Mouse (Mus musculus) adipocyte (in vitro differentiated cells): ENCODE measurements at regions not wholly inside any gene's neighbourhood (a gene's known extent, or its start where the extent isn't known, plus 50 kb on each side); places are given as distances from the start of the nearest gene placed in this dataset.
"Not testable (repeated sequence)": the region's sequence is repeated elsewhere in the genome, so short reads cannot be mapped to it uniquely, and the experiment has no call there.

ENCODE experiments used
- DNase-seq: peaks from one replicate; pipeline ENCODE4 v3.0.0-alpha.2; 2016; ENCODE audit warnings: low spot score

DNA sequence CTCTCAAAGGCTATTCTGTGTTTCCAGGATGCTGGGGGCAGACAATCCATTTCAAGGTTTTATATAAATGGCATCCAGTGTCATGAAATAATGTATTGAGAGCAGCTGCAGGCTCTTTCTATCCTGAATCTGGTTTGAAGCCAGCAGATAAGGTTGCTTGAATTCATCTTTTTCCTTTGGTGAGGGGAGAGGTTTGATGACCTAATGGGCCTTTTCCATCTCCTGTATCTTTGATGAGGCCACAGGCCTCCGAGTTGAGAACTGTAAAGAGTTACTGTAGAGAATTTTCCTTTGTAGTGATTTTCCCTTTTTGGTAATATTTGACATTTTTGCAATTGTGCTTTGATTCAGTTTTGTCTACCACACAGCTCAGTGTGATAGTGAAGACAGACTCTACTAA, 458.8 kb upstream of the 1700008P02Rik start:
- DNase-seq = no peak

DNA sequence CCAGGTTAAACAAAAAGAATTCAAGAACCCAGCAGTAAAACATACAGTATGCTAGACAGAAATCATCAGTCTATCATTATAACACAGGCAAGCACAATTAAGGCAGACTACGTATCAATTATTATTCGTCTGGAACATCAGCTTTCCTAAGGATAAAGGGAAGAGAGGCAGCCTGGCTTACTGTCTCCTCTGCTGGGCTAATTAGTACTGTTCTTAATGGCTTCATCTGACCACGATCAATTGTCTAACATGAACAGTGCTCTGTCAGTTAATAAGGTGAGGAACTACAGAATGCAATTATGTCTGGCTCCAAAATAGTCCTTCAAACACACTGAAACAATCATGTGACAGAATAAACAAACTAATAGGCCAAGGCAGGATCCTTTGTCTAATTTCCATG, 456.6 kb upstream of the 1700008P02Rik start:
- no peak for DNase-seq

DNA sequence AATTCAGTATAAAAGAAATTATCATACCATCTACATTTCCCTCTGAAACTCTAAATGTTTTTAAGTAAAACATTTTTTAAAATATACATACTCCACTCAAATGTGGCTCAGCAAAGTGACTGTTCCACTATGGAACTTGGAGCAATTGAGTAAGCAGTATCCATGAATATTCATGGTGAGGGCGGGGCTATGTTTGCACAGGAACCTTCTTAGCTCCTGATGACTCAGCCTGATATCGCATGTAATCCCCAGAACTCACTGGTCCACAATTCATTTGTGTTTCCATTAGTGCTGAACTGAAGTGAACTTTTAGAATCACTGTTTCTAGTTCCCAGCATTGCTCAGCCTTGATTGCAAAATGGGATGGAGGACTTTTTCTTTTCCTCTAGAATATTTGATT, 454.2 kb upstream of the 1700008P02Rik start:
- DNase-seq = peak; percentile 2

DNA sequence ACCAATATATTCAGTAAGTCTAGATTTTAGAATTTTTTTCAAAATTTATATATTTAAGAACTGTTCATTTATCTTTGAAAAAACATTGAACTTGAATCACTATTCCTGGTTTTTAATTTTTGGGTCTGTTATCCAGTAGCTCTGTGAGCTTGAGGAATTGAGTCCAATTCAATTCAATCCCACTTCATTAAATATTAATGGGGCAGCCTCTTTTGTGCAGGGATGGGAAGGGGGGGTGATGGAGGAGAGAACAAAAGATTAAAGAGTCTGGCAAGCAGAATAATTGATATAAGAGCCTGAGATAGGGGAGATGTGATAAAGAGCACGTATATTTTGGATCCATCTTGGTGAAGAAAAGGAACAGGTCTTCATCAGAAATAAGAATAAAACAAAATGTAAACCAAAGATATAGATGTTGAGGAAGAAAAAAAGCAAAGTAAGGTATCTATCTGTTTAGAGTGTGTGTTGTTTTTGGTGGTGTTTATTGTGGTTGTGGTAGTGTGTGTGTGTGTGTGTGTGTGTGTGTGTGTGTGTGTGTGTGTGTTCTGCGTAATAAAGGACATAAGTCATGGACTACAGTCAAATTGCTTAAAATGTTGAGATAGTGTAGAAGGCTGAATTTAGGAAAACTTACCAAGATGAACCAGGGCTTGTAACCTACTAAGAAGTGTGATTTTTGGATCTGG, 421.3 kb upstream of the 1700008P02Rik start:
- no peak for DNase-seq

DNA sequence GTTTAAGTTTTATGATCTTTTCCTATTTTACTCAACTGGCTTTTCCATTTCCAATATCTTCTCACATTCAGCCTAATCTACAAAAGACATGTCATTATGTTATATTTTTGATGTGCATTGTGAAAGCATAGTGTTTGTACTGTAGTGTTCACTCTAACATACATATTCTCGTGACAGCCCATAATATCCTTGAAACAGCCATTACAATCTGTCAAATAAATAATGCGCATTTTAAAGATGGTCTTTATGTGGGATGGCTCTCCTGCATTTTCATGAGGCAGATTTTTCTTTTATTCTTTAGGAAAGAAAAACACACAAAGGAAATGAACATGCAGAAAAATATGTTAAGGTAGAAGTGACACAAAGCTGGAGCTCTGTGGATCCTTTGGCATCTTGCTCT, 415.6 kb upstream of the 1700008P02Rik start:
- no peak for DNase-seq

DNA sequence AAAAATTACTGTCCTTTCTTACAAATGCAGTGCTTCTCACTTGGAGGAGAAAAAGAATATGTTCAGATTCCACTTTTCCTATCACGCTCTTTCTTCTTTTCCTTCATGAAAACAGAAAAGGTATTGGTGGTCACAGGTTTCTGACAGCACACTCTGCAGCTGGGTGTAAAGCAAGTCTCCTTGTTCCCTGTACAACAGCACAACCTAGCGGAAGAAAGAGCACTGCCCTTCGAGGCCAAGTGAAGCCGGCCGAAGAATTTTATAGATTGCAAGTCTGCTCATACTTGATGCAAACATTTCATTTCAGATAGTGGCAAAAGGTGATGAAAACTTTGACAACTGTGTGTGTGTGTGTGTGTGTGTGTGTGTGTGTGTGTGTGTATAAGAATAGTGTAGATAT, 407.6 kb upstream of the 1700008P02Rik start:
- DNase-seq = peak; percentile 62

DNA sequence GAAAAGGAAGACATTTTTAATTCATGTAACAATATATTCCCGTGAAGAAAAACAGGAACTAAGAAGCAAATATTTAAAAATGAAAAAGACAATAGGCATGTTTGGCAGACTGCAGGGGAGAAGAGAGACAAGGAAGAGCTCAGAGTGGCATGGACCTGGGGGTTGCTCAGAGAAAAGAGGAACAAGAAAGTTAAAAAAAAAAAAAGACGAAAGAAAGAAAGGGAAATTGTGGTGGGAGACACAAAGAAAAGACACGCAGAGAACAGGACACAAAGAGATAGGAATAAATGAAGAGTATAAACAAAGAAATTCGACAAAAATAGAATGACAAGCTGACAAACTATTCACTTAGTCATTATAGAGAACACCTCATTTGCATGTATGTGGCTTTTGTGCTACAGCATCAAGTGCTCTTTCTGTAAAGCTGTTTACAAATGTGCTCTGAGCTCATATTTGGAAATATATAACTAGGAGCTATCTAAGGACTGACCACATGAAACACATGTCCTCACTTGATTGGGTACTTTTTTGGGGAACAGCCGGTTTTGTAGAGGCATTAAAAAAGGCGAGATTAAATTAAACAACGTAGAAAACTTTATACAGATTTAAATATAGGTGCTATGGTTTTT, 394.2 kb upstream of the 1700008P02Rik start:
- no peak for DNase-seq

DNA sequence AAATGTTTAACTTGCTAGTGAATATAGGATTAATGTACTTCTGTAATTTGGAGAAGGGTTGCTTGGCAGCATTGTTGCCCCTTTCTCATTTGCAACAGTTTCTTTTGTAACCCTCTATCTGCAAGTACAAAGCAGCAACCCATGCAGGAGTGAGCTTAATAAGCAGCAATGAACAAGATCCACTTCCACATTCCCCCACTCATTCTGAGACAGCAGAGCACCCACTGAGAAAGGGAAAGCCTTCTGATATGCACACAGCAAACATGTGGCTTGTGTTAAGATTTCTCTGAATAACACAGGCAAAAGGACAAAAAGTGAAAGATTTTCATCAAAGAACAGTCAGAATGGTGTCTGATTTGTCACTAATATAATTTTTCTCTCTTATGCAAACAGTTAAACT, 393.3 kb upstream of the 1700008P02Rik start:
- DNase-seq = no peak

DNA sequence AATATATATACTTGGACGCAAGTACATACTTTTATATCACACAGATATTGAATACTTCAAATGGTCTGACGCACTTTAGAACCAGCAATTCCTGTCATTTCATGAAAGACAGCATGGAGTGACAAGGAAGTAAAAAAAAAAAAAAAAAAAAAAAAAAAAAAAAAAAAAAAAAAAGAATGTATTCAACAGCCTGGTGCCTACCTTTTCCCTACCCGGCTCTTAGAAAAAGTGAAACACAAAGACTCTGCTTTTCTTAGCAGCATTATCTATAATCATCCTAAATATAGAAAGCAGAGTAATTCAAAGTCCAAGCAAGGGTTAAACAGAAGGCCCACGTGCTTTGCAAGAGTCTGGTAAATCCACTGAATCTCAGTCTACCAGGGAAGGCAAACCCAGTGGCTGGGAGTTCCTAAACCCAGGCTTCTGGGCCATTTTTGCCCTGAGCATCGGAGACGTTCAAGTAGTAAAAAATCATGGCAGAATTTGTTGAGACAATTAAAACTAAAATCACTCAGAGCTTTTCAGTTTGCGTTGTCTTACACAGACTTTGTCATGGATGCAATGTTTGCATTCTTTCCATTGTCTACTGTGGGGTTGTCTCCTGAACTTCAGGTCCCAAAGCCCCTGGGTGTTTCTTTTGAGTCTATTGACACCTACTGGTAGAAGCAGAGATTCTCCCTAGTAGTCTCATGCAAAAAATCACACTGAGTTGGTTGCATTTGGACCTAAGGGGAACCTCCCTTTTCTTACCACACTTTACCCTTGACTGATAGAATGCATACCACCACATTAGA, 390.2 kb upstream of the 1700008P02Rik start:
- DNase-seq = peak; percentile 29

DNA sequence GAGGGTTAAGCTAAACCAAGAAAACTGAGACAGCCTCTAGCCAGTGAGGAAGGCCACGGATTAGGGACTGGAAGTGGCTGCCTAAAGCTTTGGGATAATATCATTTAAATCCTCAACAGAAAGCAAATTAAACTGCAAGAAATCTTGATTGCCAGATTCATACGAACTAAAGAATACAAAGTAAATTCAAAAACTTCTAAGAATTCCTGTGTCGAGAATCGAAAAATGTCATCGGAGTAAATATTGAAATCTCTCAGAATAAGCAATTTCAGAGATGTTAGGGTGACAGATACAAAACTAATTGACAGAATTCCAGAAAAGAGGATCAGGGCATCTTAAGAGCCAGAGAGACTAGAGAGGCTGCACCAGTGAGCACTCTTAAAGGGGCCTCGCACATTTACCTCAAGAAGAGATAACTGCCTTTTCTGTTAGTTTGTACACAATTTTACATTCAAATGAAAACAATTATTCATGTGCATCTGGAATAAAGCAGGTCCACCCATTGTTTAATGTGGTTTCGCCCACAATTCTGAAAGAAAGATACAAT, 388.5 kb upstream of the 1700008P02Rik start:
- no peak for DNase-seq

DNA sequence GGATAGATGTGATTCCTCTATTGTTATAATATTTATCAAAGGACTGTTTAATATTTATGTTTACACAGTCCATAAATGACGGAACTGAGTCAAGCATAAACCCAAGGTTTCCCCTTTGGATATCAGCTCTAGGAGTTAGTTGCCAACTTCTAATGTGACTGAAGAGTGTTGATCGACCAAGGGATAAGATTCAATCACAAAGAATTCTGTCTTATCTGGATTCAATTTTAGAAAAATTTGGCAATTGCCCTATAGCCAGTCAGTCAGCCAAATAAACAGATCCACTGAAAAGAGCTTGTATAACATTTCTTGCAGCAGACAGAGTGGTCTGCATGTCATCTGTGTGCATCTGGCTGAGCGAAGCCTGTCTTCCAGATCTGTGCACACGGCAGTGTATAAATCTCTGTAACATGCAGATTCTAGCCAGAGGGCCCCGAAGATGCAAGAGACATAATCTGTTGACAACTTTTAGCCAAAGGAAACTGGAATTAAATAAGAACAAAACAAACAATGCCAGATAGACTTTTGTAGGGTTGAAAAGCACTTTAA, 387.6 kb upstream of the 1700008P02Rik start:
- DNase-seq = no peak

DNA sequence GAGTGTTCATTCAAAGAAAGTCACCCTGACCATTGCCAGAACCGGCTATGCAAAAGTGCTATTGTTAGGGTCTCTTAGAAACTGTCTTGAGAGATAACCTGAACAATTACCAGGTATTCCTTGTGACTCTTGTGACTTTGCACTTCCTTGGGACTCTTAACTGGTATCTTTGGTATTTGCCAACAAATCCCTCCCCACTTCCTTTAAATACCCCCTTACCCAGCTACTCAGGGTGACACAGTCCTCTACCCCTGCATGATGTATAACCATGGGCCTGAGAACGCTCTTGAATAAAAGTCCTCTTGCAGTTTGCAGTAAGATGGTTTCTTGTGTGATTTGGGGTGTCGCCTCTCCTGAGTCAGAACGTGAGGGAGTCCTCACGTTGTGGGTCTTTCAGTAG, 371.5 kb upstream of the 1700008P02Rik start:
- not testable (repeated sequence) for DNase-seq

DNA sequence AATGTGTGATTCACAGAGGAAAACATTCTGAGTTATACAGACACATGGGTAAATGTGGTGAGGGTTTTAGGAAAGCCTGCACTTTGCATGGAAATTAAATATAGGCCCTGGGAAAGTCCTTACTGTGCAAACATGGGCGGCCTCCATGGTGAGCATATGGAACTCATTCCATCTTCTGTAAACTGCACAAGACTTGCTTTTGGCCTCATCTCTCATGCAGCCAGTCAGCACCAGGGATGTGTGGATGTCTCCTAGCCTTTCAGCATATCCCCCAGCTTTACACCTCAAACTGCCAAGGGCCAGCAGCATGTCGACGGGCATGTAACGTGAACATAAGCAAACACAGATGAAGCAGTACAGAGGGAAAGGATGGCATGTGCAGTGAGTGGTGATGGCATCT, 364.7 kb upstream of the 1700008P02Rik start:
- DNase-seq = no peak

DNA sequence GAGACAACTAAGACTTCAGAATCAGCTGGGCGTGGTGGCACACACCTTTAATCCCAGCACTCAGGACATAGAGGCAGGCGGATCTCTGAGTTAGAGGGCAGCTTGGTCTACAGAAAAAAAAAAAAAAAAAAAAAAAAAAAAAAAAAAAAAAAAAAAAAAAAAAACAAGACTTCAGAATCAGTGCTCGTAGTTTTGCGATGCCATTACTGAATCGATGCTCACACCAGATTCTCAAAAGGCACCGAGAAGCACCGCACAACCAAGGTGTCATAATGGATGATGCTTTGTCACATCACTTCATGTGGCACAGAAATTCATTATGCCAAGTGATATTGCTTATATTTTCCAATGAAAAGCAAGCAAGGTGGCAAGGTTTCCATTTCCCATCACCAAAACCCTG, 337.4 kb upstream of the 1700008P02Rik start:
- no peak for DNase-seq

DNA sequence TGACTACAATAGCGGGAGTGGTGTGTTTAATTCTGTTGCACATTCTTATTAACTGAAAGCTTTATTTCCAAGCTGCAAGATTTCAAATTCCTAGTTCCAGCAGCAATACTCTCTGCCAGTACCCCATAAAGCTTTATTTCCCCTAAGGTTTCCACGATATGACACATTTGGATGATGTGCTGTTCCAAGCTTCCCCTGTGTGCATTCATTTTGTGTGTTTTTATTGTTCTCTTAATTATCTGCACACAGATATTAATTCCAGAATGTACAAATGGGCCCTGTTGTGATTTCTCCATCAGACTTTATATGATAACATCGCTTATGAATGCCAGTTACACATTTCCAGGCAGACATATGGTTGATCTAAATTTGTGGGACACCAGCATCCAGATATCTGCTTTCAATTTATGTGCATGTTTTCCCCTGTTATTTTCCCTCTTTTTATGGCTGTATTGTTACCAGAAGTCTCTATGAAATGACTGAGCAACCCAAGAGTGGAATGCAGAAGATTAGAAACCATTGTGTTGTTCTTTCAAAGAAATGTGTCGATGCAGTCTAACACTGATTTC, 312.4 kb upstream of the 1700008P02Rik start:
- DNase-seq = no peak

DNA sequence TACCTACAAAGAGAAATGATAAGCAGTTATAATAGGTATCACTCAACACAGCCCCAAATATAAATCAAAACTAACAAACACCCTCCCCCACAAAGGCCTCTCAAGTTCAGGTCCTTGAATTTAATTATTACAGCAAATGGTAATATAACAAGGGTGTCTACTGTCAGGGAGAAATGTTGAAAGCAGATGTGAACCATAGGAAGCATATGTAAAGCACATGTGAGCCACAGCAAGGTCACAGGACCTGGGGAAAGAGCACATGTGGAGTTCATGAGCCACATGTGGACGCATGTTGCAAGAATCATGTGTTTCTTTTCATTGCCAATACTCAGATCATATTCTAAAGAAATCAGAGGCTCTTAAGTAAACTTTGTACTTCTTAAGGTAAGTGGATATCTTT, 306.5 kb upstream of the 1700008P02Rik start:
- DNase-seq = no peak

DNA sequence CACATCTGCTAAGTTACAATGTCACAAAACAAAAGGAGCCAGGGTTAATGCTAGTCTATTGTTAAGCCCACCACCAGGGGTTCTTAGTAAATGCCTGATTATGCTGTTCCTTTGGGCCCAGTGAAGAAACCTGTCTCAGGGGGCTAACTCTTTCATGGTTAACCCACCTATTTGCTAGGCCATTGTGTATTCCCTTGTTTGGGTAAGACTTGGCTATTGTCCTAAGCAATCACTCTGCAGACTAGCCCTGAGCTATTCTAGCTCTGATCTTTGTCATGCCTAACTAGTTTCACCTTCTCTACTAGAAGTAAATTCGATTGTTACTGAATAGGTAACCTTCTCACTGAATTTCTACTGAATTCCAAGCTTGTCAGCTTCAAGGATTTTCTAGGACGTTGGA, 302.4 kb upstream of the 1700008P02Rik start:
- DNase-seq = not testable (repeated sequence)

DNA sequence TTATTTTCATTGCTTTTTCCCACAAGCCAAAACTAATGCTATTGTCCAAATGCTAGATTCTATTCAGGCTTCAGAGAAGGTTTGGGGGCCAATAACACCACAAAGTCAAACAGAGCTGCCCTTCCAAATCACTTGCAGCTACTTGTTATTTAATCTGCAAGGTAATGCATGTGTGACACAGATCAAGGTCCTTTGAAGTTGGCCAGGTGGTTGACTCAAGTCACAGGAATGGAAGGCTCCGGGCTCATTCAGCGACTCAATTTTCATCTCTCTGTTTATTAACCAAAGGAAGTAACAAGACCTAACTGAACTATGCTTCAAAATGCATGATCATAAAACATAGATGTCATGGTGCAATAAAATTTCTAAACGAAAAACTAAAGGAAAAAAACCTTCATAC, 300.0 kb upstream of the 1700008P02Rik start:
- DNase-seq = no peak

DNA sequence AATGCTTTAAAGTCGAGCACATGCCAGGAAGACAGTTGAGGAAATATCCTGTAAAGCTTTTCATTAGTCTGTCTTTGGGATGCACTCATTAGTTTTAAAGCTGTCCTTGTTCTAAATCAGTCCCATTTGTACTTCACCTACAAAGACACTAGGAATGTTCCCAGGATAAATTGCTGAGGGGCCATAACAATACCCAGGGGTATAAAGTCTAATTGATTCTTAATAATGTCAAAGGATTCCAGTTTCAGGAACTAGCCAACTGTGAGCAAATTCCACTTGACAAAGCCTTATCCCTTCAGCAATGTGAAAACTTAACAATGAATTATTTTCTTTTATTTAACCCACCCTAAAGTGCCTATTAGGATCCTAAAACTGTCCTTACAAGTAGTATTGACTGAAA, 267.7 kb upstream of the 1700008P02Rik start:
- DNase-seq = no peak

DNA sequence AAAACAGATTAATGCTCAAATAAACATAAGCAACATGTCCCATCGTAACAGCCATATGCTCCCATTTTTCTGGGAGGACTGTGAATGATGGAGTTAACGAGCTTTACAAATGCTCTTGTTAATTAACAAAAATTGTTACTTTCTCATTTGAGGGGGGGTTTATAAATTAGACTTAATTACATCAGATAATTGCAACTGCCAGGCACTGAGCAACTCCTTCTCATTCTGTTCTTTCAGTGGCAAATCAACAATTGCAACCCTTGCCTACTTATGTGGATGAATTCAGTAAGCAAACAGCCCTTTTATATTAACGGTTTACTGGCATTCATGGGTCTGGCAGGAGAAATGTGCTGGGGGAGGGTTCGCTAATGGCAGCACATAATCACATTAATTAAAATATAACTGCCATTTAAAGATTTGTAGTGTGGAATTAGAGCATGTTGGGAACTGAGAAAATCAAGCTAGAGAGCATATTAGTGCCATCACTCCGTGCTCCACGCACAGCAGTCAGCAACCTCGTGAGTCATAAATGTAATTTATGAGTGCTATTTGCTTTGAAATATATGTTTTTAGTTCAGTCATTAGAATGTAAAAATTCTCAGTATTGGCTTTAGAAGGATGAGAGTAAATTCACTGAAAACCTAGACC, 266.9 kb upstream of the 1700008P02Rik start:
- no peak for DNase-seq

DNA sequence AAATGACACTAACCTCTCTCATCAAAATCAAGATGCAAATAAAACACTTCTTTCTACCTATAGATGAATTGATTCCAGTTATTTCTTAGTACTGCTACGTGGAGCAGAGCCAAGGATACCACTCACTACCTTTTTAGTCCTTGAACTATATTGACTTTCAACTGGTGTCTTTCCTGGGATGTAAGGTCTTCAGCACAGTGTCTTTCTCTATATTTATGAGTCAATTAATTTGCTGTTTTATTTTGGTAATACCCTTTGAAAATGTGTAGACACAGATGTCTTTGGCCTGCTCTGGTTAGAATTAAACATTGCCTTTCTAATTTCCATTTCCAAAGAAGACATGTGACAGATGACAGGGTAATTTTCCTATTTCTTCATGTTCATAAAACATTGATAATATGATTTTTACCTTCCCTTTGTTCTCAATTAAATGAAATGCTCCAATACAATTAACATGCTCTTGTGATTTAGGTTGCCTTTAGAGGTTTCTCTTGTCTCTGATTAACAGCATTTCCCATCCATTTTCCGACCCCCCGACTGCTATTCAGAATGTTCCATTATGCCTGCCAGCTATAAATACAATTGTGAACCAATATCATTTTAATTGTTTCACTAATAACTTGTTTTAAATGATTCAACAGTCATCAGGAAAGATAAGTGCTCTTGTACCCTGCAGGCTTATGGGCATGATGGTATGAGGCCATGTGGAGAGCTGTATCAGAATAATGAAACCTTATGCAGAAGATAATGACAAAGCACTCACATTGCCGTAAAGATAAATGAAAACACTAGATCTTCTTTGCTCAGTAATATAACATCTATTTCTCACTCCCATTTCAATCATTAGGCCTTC, 266.2 kb upstream of the 1700008P02Rik start:
- no peak for DNase-seq
